Mouse (Mus musculus) heart, postnatal 4 days (tissue): ENCODE results near the gene Arid3a. TPM values are rescaled to one million over a fixed set of nuclear protein-coding genes. Genes with fewer than 3 reads are reported as not detected.

ENCODE experiments used
- DNase-seq: peaks from one replicate; pipeline ENCODE4 v3.0.0; 2021
- total RNA-seq, 2 experiments: library from RNA; stranded (reverse); gene quantifications; 2 replicates each; pipeline ENCODE4 v1.2.3; 2021

Gene Arid3a
- total RNA-seq, 2 experiments from 2014 or later = 4.2 to 4.3 TPM

DNA sequence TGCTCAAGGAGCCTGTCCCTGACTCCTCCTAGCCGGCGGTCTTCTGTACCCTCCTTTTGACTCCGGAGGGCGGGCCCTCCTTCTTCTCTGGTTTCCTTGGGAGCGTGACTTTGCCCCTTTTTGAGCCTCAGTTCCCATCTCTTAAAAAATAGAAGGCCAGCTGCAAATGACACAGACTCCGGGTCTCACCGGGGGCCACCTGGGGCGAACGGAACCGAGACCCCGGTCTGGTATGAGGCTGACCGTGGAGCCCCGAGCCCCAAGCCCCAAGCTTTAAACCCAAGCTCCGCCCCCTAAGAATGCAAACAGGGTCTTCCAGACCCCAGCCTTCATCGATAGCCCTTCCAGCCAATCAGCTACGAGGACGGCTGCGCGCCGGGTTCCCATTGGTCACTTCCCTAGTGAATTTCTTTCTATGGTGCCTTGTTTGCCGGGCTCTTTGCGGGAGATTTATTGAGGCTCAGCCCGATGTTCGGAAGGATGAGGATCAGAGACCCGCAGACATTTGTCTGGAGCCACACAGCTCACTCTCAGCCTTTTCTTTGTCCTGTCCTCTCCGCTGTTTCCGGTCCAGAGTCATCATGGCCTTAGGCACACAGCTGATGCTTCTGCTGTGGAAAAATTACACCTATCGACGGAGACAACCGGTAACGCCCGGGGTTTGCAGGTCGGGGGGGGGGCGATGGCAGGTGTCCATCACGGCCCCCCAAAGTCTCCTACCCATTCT lies 70.4 kb downstream of the Arid3a start:
- DNase-seq = peak; percentile 77

DNA sequence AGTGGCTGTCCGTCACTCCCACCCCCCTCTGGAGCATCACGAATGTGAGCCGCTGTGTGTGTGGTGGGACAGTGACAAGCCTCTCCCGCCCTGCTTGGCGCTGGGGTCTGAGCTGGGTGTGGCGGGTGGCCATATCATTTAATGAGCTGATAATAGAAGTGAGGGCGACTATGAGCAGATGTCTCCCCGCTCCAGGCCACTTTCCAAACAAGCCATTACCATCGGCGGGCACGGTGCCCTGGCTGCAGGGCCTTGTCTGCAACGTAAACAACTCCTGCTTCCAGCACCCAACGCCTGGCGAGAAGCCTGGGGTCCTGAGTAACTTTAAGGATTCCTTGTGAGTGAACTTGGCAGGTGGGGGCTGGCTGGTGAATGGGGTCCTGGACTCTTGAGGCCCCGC lies 71.0 kb downstream of the Arid3a start:
- DNase-seq = peak; percentile 78

DNA sequence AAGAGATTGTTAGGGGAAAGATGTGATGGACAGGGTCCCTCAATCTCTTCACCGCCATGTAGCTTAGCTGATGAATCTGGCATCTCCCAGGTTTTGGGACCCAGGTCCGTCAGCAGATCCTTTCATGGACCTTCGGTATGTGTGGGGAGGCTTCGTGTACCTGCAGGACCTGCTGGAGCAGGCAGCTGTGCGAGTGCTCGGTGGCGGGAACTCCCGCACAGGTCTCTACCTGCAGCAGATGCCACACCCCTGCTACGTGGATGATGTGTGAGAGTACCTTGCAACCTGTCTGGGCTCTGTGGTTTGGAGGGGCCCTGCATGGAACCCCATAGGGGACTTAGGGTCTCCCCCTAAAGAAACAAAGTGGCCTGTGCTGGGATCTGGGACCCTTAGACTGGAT lies 75.1 kb downstream of the Arid3a start:
- DNase-seq = no peak

DNA sequence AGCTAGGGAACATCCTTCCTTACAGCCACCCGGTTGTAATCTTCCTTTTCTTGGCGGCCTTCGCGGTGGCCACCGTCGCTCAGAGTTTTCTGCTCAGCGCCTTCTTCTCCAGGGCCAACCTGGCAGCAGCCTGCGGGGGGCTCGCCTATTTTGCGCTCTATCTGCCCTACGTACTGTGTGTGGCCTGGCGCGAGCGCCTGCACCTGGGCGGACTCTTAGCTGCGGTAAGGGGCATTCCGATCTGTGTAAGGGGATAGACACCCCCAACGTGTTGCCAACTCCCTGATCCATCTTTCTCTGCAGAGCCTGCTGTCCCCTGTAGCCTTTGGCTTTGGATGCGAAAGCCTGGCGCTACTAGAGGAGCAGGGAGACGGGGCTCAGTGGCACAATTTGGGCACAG lies 76.0 kb downstream of the Arid3a start:
- no peak for DNase-seq

DNA sequence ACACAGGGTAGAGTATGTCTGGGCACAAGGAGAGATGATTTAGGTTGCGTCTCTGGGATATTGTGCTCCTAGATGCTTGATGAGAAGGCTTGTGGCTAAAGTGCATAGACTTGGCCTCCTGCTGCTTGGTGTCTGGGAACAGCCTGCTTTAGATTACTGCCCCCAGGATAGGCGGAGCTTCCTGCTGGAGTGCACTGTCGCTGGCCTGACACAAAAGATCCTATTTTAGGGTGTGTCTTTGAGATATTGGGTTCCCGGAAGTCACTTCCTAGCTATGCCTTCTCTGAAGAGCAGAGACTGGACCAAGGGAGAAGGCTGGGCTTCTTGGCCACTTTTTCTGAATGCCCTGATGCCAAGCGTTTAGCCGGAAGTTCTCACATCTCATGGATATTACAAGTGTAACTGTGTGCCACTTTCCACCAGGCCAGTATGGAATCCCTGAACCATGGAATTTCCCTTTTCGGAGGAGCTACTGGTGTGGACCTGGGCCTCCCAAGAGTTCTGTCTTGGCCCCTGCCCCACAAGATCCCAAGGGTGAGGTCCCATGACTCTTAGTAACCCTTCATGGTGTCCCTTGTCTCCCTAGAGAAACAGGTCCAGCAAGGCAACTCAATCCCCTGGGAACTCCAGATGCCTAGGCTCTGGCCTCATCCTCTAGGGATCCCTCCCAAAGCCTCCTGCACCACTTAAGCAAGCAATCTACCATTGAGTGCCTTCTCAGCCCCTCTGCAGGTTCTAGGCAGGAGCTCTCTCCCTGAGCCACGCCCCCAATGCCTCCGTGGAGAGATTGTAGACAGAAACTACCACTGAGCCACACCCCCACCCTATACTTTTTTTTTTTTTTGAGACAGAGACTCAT lies 76.8 kb downstream of the Arid3a start:
- no peak for DNase-seq

DNA sequence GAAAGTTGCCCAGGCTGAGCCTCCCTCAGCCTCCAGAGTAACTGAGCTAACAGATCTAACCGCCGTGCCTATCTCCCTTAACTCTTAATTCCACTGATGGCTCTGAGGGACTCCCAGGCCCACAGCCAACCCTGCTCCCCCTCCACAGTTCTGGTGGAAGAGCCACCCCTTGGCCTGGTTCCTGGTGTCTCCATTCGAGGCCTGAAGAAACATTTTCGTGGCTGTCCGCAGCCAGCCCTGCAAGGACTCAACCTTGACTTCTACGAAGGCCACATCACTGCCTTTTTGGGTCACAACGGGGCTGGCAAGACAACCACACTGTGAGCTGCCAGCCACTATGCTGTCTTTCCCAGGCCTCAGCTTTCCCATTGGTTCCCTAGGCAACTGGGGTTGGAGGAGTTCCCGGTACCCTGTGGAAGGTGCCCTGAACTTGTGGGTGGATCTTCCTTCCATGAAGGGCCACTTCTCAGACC lies 77.4 kb downstream of the Arid3a start:
- no peak for DNase-seq

Other genes with a start within 250 kb of the Arid3a start
- gene Cdc34, start 244.8 kb upstream of the Arid3a start, total RNA-seq = 100 to 1,000 TPM; 134 to 145 TPM
- 1 to 10 TPM; 2.9 to 3.7 TPM for gene Gzmm, start 238.0 kb upstream of the Arid3a start, total RNA-seq
- gene Bsg, start 222.6 kb upstream of the Arid3a start, total RNA-seq = 100 to 1,000 TPM; 793 to 876 TPM
- 1 to 10 TPM; 7.6 to 9.5 TPM for gene Hcn2, start 210.4 kb upstream of the Arid3a start, total RNA-seq
- gene Polrmt, start 180.5 kb upstream of the Arid3a start, total RNA-seq = 10 to 100 TPM; 35.4 to 39.6 TPM
- gene Fgf22, start 172.0 kb upstream of the Arid3a start, total RNA-seq = not detected
- gene Rnf126, start 160.1 kb upstream of the Arid3a start, total RNA-seq = 10 to 100 TPM; 40.3 to 45.9 TPM
- gene Fstl3, start 149.8 kb upstream of the Arid3a start, total RNA-seq = 10 to 100 TPM; 10.3 TPM
- gene Prss57, start 136.1 kb upstream of the Arid3a start, total RNA-seq = not detected
- 10 to 100 TPM; 78.5 to 88.6 TPM for gene Palm, start 133.5 kb upstream of the Arid3a start, total RNA-seq
- under 1 TPM; 0.14 to 0.45 TPM for gene Misp, start 106.1 kb upstream of the Arid3a start, total RNA-seq
- 100 to 1,000 TPM; 167 to 182 TPM for gene Ptbp1, start 72.6 kb upstream of the Arid3a start, total RNA-seq
- gene Prtn3, start 52.6 kb upstream of the Arid3a start, total RNA-seq = not detected
- gene Plppr3, start 52.4 kb upstream of the Arid3a start, total RNA-seq = 1 to 10 TPM; 2.5 to 2.9 TPM
- gene Elane, start 40.8 kb upstream of the Arid3a start, total RNA-seq = not detected
- under 1 TPM in 1 of 2 experiments, not detected in 1; 0.38 TPM for gene Cfd, start 36.2 kb upstream of the Arid3a start, total RNA-seq
- 10 to 100 TPM; 67.1 to 68.2 TPM for gene Med16, start 18.1 kb upstream of the Arid3a start, total RNA-seq
- gene Gm26602, start 16.2 kb upstream of the Arid3a start, total RNA-seq = not detected
- under 1 TPM; 0.25 to 0.33 TPM for gene Kiss1r, start 10.1 kb upstream of the Arid3a start, total RNA-seq
- 100 to 1,000 TPM in 1 of 2 experiments, 10 to 100 TPM in 1; 91.0 to 100 TPM for gene R3hdm4, start 5.8 kb upstream of the Arid3a start, total RNA-seq
- 10 to 100 TPM; 25.5 to 28.5 TPM for gene Wdr18, start 33.1 kb downstream of the Arid3a start, total RNA-seq
- gene Grin3b, start 43.7 kb downstream of the Arid3a start, total RNA-seq = under 1 TPM in 1 of 2 experiments, not detected in 1; 0.21 TPM
- gene Tmem259, start 57.3 kb downstream of the Arid3a start, total RNA-seq = 100 to 1,000 TPM; 117 to 120 TPM
- gene Cnn2, start 61.5 kb downstream of the Arid3a start, total RNA-seq = 100 to 1,000 TPM; 109 to 113 TPM
- 1 to 10 TPM; 6.9 to 8.1 TPM for gene Abca7, start 69.5 kb downstream of the Arid3a start, total RNA-seq
- gene Arhgap45, start 89.6 kb downstream of the Arid3a start, total RNA-seq = 1 to 10 TPM; 4.0 to 4.1 TPM
- 10 to 100 TPM; 66.6 to 70.7 TPM for gene Polr2e, start 112.8 kb downstream of the Arid3a start, total RNA-seq
- 100 to 1,000 TPM; 450 to 489 TPM for gene Gpx4, start 120.1 kb downstream of the Arid3a start, total RNA-seq
- 10 to 100 TPM; 19.0 to 19.4 TPM for gene Sbno2, start 178.5 kb downstream of the Arid3a start, total RNA-seq
- gene Stk11, start 188.8 kb downstream of the Arid3a start, total RNA-seq = 10 to 100 TPM; 98.7 to 99.9 TPM
- gene Atp5d, start 211.6 kb downstream of the Arid3a start, total RNA-seq = 1,000 to 10,000 TPM in 1 of 2 experiments, 100 to 1,000 TPM in 1; 966 to 1,003 TPM
- 1 to 10 TPM; 3.7 to 5.1 TPM for gene Cbarp, start 213.8 kb downstream of the Arid3a start, total RNA-seq
- gene Midn, start 221.2 kb downstream of the Arid3a start, total RNA-seq = 100 to 1,000 TPM; 145 to 163 TPM
- 100 to 1,000 TPM; 163 to 193 TPM for gene Cirbp, start 238.9 kb downstream of the Arid3a start, total RNA-seq
- 1 to 10 TPM; 1.9 to 4.9 TPM for gene 1600002K03Rik, start 245.9 kb downstream of the Arid3a start, total RNA-seq